Mouse (Mus musculus): Measurements from ENCODE around the gene Lrrc7. TPM values are rescaled to one million over a fixed set of nuclear protein-coding genes. Genes with fewer than 3 reads are reported as not detected.

Gene Lrrc7
- polyA plus RNA-seq, 1 experiment from 2014 or later: 0.03 TPM

- 62% methylated on average over 1 of the region's 1 CpGs for WGBS
- no peaks in the 10 kb centered on the region for H3K4me1 ChIP-seq
- no peak overlapping the region for H3K4me3 ChIP-seq
- no peaks in the 10 kb centered on the region for H3K27me3 ChIP-seq (ENCODE audit: insufficient read depth, poor library complexity, severe bottlenecking)
- H3K36me3 ChIP-seq: no peaks in the 10 kb centered on the region
- no peak overlapping the region for H3K27ac ChIP-seq
- DNase-seq (ENCODE audit: low spot score): no peak
- H3K9me3 ChIP-seq: no peaks in the 10 kb centered on the region
Observed at GRCm38 (mm10) chr3:158493730-158494129, 68.3 kb downstream of the Lrrc7 start.

- no peaks in the 10 kb centered on the region for H3K4me1 ChIP-seq
- H3K27ac ChIP-seq: no peak overlapping the region
- H3K36me3 ChIP-seq: no peaks in the 10 kb centered on the region
- no peaks in the 10 kb centered on the region for H3K27me3 ChIP-seq (ENCODE audit: insufficient read depth, poor library complexity, severe bottlenecking)
- no peaks in the 10 kb centered on the region for H3K9me3 ChIP-seq
- no peak overlapping the region for H3K4me3 ChIP-seq
- no peak for DNase-seq (ENCODE audit: low spot score)
- WGBS: 80% methylated on average over 2 of the region's 2 CpGs
Observed at GRCm38 (mm10) chr3:158479677-158480076, 82.3 kb downstream of the Lrrc7 start.

- no peaks in the 10 kb centered on the region for H3K4me1 ChIP-seq
- H3K4me3 ChIP-seq: no peak overlapping the region
- no peaks in the 10 kb centered on the region for H3K36me3 ChIP-seq
- 82% methylated on average over 1 of the region's 1 CpGs for WGBS
- H3K27me3 ChIP-seq (ENCODE audit: insufficient read depth, poor library complexity, severe bottlenecking): no peaks in the 10 kb centered on the region
- H3K27ac ChIP-seq: no peak overlapping the region
- no peaks in the 10 kb centered on the region for H3K9me3 ChIP-seq
- no peak for DNase-seq (ENCODE audit: low spot score)
Observed at GRCm38 (mm10) chr3:158400600-158400999, 161.4 kb downstream of the Lrrc7 start.

GRCm38 (mm10) chr3:158391534-158391933 lies 170.5 kb downstream of the Lrrc7 start:
- no peak overlapping the region for H3K27ac ChIP-seq
- H3K36me3 ChIP-seq: no peaks in the 10 kb centered on the region
- no peaks in the 10 kb centered on the region for H3K9me3 ChIP-seq
- H3K27me3 ChIP-seq (ENCODE audit: insufficient read depth, poor library complexity, severe bottlenecking): no peaks in the 10 kb centered on the region
- H3K4me3 ChIP-seq: no peak overlapping the region
- H3K4me1 ChIP-seq: no peaks in the 10 kb centered on the region
- no peak for DNase-seq (ENCODE audit: low spot score)

- Histone ChIP-seq H3K4me1 (no peaks in the 10 kb centered on the region), H3K4me3 (no peak overlapping the region), H3K27me3 (ENCODE audit: insufficient read depth, poor library complexity, severe bottlenecking) (no peaks in the 10 kb centered on the region), H3K9me3 (no peaks in the 10 kb centered on the region), H3K27ac (no peak overlapping the region), H3K36me3 (no peaks in the 10 kb centered on the region)
- DNase-seq (ENCODE audit: low spot score): no peak
- 52% methylated on average over 2 of the region's 2 CpGs for WGBS
Observed at GRCm38 (mm10) chr3:158388076-158388454, 174.0 kb downstream of the Lrrc7 start.

GRCm38 (mm10) chr3:158387413-158388075 lies 174.5 kb downstream of the Lrrc7 start:
- no peaks in the 10 kb centered on the region for H3K9me3 ChIP-seq
- WGBS: 65% methylated on average over 2 of the region's 2 CpGs
- no peak for DNase-seq (ENCODE audit: low spot score)
- H3K27ac ChIP-seq: no peak overlapping the region
- no peaks in the 10 kb centered on the region for H3K27me3 ChIP-seq (ENCODE audit: insufficient read depth, poor library complexity, severe bottlenecking)
- no peaks in the 10 kb centered on the region for H3K36me3 ChIP-seq
- H3K4me1 ChIP-seq: no peaks in the 10 kb centered on the region
- H3K4me3 ChIP-seq: no peak overlapping the region

GRCm38 (mm10) chr3:158386848-158387247 lies 175.2 kb downstream of the Lrrc7 start:
- H3K9me3 ChIP-seq: no peaks in the 10 kb centered on the region
- H3K4me1 ChIP-seq: no peaks in the 10 kb centered on the region
- no peaks in the 10 kb centered on the region for H3K36me3 ChIP-seq
- 54% methylated on average over 1 of the region's 1 CpGs for WGBS
- no peak overlapping the region for H3K4me3 ChIP-seq
- DNase-seq (ENCODE audit: low spot score): no peak
- H3K27ac ChIP-seq: no peak overlapping the region
- no peaks in the 10 kb centered on the region for H3K27me3 ChIP-seq (ENCODE audit: insufficient read depth, poor library complexity, severe bottlenecking)

- Histone ChIP-seq H3K27me3 (ENCODE audit: insufficient read depth, poor library complexity, severe bottlenecking) (no peaks in the 10 kb centered on the region), H3K4me1 (no peaks in the 10 kb centered on the region), H3K9me3 (no peaks in the 10 kb centered on the region), H3K27ac (no peak overlapping the region), H3K36me3 (no peaks in the 10 kb centered on the region), H3K4me3 (no peak overlapping the region)
- no peak for DNase-seq (ENCODE audit: low spot score)
- 6% methylated on average over 1 of the region's 1 CpGs for WGBS
Observed at GRCm38 (mm10) chr3:158375885-158376284, 186.1 kb downstream of the Lrrc7 start.

- Histone ChIP-seq H3K4me1 (no peaks in the 10 kb centered on the region), H3K9me3 (no peaks in the 10 kb centered on the region), H3K27me3 (ENCODE audit: insufficient read depth, poor library complexity, severe bottlenecking) (no peaks in the 10 kb centered on the region), H3K4me3 (no peak overlapping the region), H3K36me3 (no peaks in the 10 kb centered on the region), H3K27ac (no peak overlapping the region)
- DNase-seq (ENCODE audit: low spot score): no peak
- 78% methylated on average over 3 of the region's 3 CpGs for WGBS
Observed at GRCm38 (mm10) chr3:158369169-158369568, 192.9 kb downstream of the Lrrc7 start.

GRCm38 (mm10) chr3:158365801-158366200 lies 196.2 kb downstream of the Lrrc7 start:
- no peaks in the 10 kb centered on the region for H3K36me3 ChIP-seq
- no peak overlapping the region for H3K4me3 ChIP-seq
- no peaks in the 10 kb centered on the region for H3K27me3 ChIP-seq (ENCODE audit: insufficient read depth, poor library complexity, severe bottlenecking)
- no peak for DNase-seq (ENCODE audit: low spot score)
- WGBS: 73% methylated on average over 3 of the region's 3 CpGs
- no peaks in the 10 kb centered on the region for H3K9me3 ChIP-seq
- no peaks in the 10 kb centered on the region for H3K4me1 ChIP-seq
- no peak overlapping the region for H3K27ac ChIP-seq

- no peak overlapping the region for H3K27ac ChIP-seq
- no peaks in the 10 kb centered on the region for H3K36me3 ChIP-seq
- WGBS: 83% methylated on average over 2 of the region's 2 CpGs
- no peak overlapping the region for H3K4me3 ChIP-seq
- H3K9me3 ChIP-seq: no peaks in the 10 kb centered on the region
- H3K27me3 ChIP-seq (ENCODE audit: insufficient read depth, poor library complexity, severe bottlenecking): no peaks in the 10 kb centered on the region
- H3K4me1 ChIP-seq: no peaks in the 10 kb centered on the region
- DNase-seq (ENCODE audit: low spot score): no peak
Observed at GRCm38 (mm10) chr3:158362091-158362490, 199.9 kb downstream of the Lrrc7 start.

- WGBS: 75% methylated on average over 1 of the region's 1 CpGs
- Histone ChIP-seq H3K9me3 (no peaks in the 10 kb centered on the region), H3K27me3 (ENCODE audit: insufficient read depth, poor library complexity, severe bottlenecking) (no peaks in the 10 kb centered on the region), H3K27ac (no peak overlapping the region), H3K4me1 (no peaks in the 10 kb centered on the region), H3K36me3 (no peaks in the 10 kb centered on the region), H3K4me3 (no peak overlapping the region)
- no peak for DNase-seq (ENCODE audit: low spot score)
Observed at GRCm38 (mm10) chr3:158356706-158357105, 205.3 kb downstream of the Lrrc7 start.

GRCm38 (mm10) chr3:158356194-158356593 lies 205.8 kb downstream of the Lrrc7 start:
- no peaks in the 10 kb centered on the region for H3K4me1 ChIP-seq
- DNase-seq (ENCODE audit: low spot score): no peak
- WGBS: 77% methylated on average over 4 of the region's 4 CpGs
- H3K4me3 ChIP-seq: no peak overlapping the region
- no peaks in the 10 kb centered on the region for H3K9me3 ChIP-seq
- no peak overlapping the region for H3K27ac ChIP-seq
- no peaks in the 10 kb centered on the region for H3K36me3 ChIP-seq
- no peaks in the 10 kb centered on the region for H3K27me3 ChIP-seq (ENCODE audit: insufficient read depth, poor library complexity, severe bottlenecking)

- Histone ChIP-seq H3K4me1 (no peaks in the 10 kb centered on the region), H3K9me3 (no peaks in the 10 kb centered on the region), H3K4me3 (no peak overlapping the region), H3K27me3 (ENCODE audit: insufficient read depth, poor library complexity, severe bottlenecking) (no peaks in the 10 kb centered on the region), H3K36me3 (no peaks in the 10 kb centered on the region), H3K27ac (no peak overlapping the region)
- no peak for DNase-seq (ENCODE audit: low spot score)
Observed at GRCm38 (mm10) chr3:158340808-158341207, 221.2 kb downstream of the Lrrc7 start.
